Mouse (Mus musculus): Measurements from ENCODE around the gene Zfp628.

The Zfp628 gene

GRCm38 (mm10) chr7:4918681-4919080 lies 3.7 kb downstream of the Zfp628 start:
- no peak for DNase-seq (ENCODE audit: low read depth)

DNA sequence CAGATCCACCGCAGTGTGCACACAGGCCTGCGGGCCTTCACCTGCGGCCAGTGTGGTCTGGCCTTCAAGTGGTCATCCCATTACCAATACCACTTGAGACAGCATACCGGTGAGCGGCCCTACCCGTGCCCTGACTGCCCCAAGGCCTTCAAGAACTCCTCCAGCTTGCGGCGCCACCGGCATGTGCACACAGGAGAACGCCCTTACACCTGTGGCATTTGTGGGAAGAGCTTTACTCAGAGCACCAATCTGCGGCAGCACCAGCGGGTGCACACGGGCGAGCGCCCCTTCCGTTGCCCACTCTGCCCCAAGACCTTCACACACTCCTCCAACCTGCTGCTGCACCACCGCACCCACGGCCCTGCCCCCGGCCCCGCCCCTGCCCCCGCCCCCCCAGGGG lies 4.1 kb downstream of the Zfp628 start:
- no peak for DNase-seq (ENCODE audit: low read depth)

GRCm38 (mm10) chr7:4919971-4920370 lies 5.0 kb downstream of the Zfp628 start:
- DNase-seq (ENCODE audit: low read depth), result no peak

DNA sequence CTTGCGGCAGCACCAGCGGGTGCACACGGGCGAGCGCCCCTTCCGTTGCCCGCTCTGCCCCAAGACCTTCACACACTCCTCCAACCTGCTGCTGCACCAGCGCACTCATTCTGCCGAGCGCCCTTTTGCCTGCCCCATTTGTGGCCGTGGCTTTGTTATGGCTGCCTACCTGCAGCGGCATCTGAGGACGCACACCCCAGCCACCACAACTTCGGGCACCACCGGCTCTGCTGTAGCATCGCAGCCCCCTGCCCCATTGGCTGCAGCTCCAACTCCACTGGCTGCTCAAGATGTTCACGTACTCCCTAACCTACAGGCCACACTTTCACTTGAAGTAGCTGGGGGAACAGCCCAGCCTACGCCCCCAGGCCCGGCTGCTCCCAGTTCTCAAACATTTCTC lies 5.5 kb downstream of the Zfp628 start:
- DNase-seq (ENCODE audit: low read depth), result no peak

DNA sequence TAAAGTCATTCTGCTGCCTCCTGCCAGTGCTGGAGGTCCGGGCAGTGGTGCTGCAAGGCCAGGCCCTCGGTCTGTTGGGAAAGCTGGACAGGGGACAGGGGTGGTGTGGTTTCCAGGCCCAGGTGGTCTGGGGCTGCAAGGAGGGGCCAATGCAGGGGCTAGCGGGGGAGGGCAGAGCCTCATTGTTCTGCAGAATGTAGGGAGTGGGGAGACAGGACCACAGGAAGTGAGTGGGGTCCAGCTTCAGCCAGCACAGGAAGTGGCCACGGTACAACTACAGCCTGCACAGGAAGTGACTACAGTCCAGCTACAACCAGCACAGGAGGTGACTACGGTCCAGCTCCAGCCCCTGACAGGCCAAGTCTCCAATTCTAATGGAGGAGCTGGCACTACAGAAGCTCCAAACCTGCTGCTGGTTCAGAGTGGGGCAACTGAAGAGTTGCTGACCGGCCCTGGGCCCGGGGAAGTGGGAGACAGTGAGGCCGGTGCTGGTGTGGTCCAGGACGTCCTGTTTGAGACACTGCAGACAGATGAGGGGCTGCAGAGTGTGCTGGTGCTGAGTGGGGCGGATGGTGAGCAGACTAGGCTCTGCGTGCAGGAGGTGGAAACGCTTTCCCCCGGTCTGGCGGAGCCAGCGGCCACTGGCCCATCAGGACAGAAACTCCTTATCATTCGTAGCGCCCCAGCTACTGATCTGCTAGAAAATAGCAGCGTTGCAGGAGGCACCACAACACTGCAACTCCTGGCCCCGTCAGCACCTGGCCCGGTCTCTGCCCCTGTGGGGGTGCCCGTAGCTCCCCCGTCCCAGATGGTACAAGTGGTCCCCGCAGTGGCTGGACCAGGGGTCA lies 6.2 kb downstream of the Zfp628 start:
- DNase-seq (ENCODE audit: low read depth), result no peak

DNA sequence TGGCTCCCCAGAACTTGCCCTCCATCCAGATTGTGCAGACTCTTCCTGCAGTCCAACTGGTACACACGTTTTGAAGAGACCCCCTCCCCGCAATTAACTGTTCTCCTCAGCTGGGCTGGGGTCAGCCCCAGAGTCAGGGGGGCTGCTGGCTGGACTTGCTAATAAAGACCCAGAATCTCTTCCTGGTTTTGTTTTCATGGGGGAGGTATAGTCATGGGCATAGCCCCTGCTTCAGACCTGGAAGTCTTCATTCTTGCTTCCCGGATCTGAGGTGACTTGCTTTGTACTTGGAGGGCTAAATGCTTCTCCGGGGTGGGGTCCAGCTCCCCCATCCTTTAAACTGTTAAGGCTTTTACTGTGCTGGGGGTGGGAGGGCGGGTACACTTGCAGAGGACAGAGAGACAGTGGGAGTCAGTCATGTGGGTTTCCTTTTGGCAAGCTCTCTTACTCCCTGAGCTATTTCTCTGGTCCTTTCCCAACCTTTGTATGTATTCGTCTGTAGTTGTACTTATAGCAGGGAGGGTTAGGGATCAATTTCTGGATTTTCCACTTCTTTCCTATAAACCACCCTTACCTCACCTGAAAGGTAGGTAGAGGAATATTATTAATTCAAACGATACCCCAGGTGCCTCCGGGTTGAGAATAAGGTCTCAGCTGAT lies 6.9 kb downstream of the Zfp628 start, which contains the start of gene Nat14:
TSS of gene Nat14 (plus strand) at position 205 of the 659 bp plus-strand sequence.
- DNase-seq (ENCODE audit: low read depth), result no peak

- DNase-seq (ENCODE audit: low read depth), result peak; percentile 73
Observed at GRCm38 (mm10) chr7:4922508-4922907, 7.5 kb downstream of the Zfp628 start.

DNA sequence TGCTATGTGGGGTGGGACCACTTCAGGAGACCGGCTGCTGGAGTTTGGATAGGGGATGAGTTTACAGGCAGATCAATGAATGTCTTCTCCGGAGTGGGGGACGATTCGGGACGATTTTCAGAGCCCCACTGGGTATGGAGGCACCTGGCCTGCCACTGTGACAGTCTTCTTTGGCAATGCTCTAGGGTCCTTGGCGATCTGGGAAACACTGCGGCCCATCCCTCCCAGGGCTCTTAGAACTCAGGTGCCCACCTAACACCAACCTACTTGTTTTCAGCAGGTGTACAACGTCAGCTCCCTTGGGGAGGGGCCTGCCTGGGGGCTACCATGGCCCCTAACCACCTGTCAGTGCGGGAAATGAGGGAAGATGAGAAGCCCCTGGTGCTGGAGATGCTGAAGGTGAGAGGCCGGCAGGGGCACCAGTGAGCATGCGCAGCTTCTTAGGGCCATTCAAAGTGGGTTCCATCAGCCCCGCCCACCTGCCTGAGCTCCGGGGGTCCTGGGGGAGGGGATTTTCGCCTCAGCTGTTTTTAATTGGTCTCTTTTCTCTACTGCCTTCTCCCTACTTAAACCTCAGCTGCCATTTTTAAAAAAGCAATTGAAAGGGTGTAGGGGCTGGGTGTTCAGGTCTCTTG lies 8.0 kb downstream of the Zfp628 start:
- DNase-seq (ENCODE audit: low read depth), result peak; percentile 47

DNA sequence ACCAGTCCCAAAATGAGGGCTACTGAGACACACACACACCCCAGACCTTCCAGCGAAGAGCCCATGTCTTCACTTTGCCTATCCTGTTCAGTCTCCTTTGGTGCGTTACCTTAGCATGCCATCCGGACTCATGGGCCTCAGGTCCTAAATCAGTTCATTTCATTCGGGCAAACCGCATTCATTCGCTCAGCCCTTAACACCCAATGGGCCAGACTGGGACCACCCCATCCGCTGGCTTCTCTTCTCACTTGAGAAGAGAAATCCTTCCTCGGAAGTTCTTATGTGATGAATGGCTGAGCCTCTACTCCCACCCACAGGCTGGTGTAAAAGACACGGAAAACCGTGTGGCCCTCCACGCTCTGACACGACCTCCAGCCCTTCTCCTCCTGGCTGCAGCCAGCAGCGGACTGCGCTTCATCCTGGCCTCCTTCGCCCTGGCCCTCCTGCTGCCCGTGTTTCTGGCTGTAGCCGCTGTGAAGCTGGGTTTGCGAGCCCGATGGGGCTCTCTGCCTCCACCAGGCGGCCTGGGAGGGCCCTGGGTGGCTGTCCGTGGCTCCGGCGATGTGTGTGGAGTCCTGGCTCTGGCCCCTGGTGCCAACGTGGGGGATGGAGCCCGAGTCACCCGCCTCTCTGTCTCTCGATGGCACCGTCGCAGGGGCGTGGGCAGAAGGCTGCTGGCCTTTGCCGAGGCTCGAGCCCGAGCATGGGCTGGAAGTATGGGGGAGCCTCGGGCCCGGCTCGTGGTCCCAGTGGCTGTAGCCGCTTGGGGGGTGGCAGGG lies 8.8 kb downstream of the Zfp628 start:
- peak; percentile 35 for DNase-seq (ENCODE audit: low read depth)

DNA sequence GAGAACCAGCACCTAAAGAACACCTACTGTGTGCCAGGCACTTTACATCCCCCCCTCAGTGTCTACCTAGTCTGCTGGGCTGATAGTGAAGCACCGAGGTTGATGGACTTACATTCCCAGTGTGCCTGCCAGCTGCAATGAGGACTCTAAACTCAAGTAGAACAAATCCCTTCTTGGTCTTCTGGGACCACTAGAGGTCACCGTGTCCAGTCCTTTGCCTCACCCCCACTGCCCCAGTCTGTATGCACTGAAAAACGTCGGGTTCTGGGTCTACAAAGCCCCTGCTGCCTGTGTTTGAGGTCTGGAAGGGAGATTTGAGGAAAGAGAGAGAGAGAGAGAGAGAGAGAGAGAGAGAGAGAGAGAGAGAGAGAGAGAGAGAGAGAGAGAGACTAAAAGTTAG lies 9.5 kb downstream of the Zfp628 start:
- DNase-seq (ENCODE audit: low read depth), result no peak

GRCm38 (mm10) chr7:4924891-4925301 lies 9.9 kb downstream of the Zfp628 start:
- no peak for DNase-seq (ENCODE audit: low read depth)

DNA sequence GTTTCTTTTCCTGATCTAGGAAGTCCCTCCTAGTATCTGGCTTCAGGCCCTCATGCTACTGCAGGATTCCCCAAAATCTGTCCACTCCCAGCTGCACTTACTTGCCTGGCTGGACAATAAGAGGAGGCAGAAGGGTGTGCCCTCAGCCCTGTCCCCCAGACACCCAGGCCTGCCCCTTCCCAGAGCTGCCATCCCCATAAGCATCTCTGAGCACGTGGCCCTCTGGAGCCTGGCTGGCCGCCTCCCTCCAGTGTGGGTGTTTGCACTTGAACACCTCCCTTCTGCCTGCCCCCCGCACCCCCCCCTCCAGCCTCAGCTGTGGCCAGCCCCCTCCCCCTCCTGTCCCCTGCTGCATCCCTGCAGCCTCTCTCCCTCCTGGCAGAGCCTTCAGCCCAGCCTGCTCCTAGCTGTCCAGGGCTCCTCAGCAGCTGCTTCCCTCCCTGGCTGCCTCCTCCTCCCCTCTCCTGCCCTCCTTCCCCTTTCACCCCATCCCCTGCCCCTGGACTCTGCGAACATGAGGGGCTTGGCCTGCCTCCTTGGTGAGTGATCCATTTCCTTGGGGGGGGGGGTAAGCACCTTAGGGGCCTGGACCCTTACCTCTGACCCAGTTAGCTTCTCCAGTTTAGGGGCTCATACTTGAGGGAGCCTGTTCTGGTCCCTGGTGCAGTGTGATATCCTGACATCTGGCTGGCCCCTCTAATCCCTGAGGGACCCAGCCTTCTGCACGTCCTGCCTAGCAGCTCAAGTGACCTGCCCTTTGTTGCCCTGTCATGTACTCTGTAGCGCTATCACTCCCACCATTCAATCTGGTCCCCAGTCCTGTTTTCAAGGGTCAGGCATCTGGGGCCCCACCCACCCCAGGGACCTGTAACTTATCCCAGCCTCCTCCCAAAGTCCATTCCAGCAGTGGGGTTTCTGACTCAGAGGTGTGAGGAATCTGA lies 10.7 kb downstream of the Zfp628 start, which contains the start of gene Ssc5d:
TSS of gene Ssc5d (plus strand) at position 345 of the 941 bp plus-strand sequence.
- DNase-seq (ENCODE audit: low read depth), result no peak

DNA sequence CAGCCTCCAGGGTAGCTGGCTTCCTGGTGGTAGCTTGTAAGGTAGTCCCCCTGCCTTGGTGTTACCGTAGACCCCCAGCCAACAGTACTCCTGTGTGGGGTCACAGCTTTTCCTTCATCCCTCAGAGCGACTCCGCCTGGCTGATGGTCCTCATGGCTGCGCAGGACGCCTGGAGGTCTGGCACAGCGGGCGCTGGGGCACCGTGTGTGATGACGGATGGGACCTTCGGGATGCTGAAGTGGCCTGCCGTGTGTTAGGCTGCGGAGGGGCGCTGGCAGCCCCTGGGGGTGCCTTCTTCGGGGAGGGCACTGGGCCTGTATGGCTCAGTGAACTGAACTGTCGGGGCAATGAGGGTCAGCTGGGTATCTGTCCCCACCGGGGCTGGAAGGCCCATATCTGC lies 11.8 kb downstream of the Zfp628 start:
- DNase-seq (ENCODE audit: low read depth), result no peak

- DNase-seq (ENCODE audit: low read depth), result no peak
Observed at GRCm38 (mm10) chr7:4927711-4928110, 12.7 kb downstream of the Zfp628 start.

DNA sequence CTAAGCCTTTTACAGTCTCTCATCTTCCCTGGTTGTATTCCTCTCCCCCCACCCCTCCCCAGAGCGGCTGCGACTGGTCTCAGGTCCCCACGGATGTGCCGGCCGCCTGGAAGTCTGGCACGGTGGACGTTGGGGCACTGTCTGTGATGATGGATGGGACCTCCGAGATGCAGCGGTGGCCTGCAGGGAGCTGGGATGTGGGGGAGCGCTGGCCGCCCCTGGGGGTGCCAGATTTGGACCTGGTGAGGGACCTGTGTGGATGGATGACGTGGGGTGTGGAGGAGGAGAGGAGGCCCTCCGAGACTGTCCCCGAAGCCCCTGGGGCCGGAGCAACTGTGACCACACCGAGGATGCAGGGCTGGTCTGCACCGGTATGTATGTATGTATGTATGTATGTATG lies 13.3 kb downstream of the Zfp628 start:
- no peak for DNase-seq (ENCODE audit: low read depth)

DNA sequence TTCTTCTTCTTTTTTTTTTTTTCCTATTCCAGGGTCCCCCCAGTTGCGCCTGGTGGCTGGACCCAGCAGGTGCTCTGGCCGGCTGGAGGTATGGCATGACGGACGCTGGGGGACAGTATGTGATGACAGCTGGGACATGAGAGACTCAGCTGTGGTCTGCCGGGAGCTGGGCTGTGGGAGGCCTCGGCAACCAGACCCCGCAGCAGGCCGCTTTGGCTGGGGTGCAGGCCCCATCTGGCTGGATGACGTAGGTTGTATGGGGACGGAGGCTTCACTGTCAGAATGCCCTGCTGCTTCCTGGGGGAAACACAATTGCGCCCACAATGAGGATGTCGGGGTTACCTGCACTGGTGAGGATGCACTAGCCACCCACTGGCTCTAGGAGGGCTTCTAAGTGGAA lies 18.1 kb downstream of the Zfp628 start:
- DNase-seq (ENCODE audit: low read depth), result no peak

- no peak for DNase-seq (ENCODE audit: low read depth)
Observed at GRCm38 (mm10) chr7:4934160-4934914, 19.3 kb downstream of the Zfp628 start.

GRCm38 (mm10) chr7:4936832-4937231 lies 21.8 kb downstream of the Zfp628 start:
- no peak for DNase-seq (ENCODE audit: low read depth)

DNA sequence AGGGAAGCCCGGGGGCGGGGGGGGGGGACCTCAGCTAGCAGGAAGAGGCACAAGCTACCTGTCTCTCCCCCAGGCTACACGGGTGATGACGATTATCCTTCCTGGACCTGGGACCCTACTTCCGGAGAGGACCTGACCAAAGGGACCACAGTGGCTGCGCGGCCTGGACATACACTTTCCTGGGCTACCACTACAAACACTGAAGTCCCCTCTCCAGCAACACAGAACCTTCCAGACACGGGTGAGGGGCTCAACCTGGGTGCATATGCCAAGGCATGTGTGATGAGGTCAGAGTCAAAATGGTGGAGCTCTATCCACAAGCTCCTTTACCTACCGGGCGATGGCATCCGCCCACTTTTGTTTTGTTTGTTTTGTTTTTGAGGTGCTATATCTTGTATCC lies 22.4 kb downstream of the Zfp628 start:
- no peak for DNase-seq (ENCODE audit: low read depth)

DNA sequence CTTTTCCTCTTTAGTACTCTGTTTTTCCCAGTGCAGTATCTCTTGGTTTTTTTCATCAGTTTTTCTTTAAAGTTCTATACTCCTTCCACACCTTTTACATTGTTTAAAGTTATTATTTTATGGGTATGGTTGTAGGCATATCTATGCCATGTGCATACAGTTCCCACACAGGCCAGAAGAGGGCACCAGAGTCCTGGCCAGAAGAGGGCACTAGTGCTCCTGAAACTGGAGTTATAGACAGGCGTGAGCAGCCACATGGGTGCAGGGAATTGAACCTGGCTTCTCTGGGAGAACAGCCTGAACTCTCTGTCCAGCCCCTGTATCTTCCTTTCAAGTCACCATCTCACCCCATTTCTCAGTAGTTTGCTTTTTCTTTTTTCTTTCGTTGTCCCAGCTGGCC lies 23.4 kb downstream of the Zfp628 start:
- DNase-seq (ENCODE audit: low read depth), result peak; percentile 84

All from induced T-regulatory cell, adult 2 months (primary cell).